Mouse (Mus musculus) G1E-ER4 (cell line): Measurements from ENCODE around the gene Camkv. TPM values are rescaled to one million over a fixed set of nuclear protein-coding genes. Genes with fewer than 3 reads are reported as not detected.

Source experiments
- GATA1 ChIP-seq: IDR thresholded peaks from one replicate; pipeline ENCODE4 v1.8.0; 2012; ENCODE audit warnings: low read length, inconsistent platforms
- polyA plus RNA-seq: library from polyadenylated mRNA; stranded (reverse); fragments of >175 nt; gene quantifications from 2 replicates; pipeline ENCODE4 v1.2.3, GENCODE M21; 2012

Camkv gene
- polyA plus RNA-seq, 1 experiment = not detected

DNA sequence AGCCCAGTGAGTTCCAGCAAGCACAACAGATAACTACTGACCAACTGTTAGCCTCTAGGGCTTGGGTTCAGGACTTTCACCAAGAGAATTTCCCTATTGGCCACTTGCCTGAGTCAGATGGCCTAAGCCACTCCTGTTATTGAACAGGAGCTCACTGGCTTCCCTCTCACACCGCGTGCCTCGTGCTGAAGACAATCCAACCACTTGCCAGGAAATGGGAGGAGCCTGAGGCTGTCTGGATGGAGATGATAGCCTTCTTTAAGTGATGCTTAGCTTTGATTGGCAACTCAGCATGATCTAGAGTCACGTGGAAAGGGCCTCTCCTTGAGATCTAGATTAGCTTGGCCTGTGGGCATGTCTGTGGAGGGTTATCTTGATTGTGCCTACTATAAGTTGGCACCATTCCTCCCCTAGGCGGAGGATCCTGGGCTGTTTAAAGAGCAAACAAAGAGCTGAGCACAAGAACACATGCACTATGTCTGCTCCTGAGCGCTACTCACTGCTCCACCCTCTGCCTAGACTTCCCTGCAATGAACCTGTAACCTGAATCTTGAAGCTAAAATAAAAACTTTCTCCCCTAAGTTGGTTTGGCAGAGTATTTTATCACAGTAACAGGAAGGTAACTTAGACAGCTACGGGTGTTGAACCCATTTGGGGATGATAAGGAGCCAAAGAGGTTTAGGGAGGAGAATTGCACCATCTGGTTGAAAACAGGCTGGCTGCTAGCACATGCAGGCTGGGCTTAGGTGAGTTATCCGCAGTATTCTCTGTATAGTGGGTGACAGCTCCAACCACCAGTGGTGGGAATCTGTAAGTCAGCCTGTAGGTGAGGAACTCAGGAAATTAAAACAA, 36.4 kb downstream of the Camkv start:
- TF ChIP-seq GATA1 = peak; percentile 95

DNA sequence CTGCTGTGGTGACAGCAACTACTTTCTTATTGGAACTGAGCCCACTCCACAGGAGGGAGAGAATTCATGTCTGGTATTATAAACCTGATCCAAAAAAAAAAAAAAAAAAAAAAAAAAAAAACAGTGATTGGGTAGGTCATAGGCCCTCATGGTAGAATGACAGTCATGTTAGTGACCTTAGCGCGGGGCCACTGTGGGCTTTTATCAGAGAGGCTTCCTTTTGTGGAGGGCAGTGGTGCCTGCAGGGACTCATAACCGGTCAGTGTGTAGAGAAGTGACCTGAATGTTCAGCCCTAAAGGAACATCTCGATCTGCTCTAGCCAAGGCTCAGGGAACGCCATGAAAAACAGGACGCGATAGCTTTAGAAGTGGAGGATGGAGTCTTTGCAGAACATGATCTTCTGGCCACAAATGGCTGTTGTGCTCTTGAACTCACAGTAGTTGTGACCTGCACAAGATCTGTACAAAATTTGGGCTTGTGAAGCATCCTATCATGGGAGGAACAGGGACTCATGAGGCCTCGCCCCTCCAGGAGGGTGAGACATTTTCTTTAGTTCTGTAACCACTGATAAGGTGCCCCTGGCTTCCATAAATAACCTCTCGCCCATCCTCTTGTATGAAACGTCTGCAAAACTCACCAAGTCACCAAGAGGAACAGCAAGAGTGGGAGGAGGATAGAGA, 39.2 kb downstream of the Camkv start:
- no peak for TF ChIP-seq GATA1

DNA sequence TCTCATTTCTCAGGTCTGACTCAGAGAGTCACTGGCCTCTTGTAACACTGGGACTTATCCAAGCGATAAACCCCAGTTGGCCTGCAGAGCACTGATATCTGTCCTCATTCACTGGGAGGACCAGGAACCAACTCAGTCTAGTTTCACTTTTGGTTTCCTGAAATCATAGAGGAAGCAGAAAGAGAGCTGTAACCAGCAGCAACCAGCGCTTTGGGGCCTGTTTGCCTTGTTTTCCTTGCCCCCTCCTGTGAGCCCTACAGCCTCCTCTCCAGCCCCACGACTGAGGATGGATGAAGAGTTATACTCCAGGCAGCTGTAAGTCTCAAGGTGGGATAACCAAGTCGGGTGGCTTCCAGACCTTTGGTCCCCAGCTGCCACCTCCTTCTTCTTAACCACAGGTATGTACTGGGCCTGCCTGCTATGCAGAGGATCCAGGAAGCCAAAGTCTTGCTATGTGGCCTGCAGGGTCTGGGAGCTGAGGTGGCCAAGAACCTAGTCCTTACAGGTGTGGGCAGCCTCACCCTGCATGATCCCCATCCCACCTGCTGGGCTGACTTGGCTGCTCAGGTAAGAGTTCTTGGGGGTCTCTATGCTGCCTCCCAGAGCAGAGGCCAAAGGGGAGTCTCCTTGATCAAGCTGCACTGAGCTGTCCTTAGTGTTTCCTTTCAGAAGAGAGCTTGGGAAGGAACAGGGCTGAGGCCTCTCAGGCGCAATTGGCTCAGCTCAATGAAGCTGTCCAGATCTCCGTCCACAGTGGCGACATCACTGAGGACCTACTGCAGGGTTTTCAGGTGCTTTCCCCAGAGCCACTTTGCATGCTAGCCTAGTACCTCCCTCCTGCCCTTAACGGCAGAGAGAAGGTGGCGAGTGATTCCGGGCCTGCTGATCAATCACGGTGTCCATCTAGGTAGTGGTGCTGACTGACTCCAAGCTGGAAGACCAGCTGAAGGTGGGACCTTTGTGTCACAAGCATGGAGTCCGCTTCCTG, 40.2 kb downstream of the Camkv start, which contains the start of gene Uba7:
TSS of gene Uba7 (plus strand) at position 107 of the 988 bp plus-strand sequence.
- peak; percentile 71 for TF ChIP-seq GATA1

DNA sequence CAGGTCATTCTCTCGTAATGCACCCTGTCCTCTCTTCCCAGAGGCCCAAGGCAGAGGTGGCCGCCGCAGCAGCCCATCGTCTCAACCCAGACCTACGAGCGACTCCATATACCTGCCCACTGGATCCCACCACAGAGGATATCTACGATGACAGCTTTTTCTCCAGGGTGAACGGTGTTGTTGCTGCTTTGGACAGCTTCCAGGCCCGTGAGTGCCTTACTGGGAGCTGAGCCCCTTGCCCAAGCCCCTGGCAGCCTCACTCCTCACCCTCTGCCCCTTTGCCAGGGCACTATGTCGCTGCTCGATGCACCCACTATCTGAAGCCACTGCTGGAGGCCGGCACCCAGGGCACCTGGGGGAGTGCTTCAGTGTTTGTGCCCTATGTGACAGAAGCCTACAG, 43.3 kb downstream of the Camkv start:
- no peak for TF ChIP-seq GATA1

DNA sequence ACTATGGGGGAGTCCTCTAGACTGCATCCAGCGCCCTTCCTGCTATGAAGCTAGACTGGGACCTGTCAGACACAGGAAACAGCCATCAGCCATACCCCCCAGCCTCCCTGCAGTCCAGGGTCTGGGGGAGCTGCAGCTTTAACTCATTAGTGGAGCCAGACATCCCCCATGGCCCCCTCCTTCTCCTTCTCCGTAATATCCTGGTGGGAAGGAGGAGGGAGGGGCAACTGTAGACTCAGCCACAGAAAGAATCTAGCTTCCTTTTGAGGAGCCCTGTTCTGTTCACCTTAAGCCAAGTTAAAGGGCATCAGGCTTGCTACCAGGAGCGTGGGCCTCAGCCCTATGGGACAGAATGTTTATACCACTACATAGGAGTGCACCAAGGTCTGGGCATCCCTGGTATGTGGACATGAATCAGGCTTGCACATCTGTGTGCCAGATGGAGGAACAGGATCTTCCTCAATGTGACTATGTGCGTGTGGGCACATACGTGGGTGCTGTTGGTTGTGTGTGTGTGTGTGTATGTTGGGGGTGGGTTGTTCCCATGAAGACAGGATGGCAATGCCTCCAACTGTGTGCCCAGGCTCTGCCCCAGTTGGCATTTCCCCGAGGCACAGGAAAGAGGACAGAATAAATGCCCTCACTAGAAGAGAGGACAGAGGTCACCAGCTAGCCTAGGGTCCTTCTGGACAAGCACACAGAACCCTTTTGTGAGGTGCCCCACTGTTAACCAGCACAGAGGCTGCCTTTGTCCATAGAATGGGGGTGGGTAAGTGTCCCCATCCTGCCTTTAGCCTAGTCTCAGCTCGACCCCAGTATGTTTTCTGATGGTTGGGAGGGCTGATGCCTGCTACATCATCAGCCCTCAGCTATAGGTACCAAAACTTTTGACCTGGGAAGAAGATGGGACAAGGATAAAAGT, 46.5 kb downstream of the Camkv start:
- no peak for TF ChIP-seq GATA1

DNA sequence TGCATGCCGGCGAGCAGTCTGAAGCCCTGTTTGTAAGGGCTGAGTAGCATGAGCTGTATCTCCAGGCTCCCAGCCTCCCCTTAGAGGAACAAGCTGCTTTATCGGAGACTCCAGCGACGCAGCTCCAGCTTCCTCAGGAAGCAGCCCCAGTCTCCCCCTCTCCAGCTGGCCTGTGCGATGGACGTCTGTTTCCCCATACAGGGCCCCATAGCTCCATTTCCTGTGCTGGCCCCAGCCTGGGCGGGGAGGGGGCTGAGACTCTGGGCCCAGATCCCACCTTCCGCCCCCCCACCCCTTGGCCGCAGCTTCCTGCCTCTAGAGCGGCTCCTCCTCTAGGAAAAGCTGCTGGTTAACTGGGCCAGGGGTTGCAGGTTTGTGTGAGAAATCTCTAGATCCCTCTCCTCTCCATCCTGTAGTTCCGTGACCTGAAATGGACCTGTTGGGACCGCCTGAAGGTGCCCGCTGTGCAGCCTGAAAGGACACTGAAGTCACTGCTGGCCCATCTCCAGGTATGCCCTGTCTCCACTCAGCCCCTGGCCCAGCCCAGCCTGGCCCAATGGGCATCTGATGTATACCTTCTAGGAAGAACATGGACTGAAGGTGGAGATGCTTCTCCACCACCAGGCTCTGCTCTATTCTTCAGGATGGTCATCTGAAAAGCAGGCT, 47.3 kb downstream of the Camkv start, which contains the start of gene Gm20661:
TSS of gene Gm20661 (plus strand) at position 378 of the 666 bp plus-strand sequence.
- TF ChIP-seq GATA1 = peak; percentile 54

DNA sequence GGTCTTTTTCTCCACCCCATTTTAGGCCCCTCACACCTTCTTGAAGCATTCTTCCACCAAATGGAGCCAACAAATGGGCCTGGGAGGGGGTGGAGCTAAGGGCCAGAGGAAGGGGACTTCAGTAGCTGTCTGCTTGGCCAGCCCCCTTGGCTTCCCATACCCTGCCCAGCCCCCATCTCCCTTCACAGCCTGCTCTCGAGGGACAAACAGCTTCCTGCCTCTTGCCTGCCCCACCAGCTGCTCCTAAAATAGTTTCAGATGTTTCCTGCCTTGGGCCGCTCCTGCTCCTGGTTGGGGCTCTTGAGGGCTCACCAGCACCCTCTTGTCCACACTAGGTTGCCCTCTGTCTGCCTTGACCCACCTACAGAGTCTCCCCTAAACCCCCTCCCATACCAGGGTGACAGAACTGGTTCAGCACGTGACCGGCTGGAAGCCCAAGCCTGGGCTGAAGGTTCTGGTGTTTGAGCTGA, 48.0 kb downstream of the Camkv start:
- no peak for TF ChIP-seq GATA1

DNA sequence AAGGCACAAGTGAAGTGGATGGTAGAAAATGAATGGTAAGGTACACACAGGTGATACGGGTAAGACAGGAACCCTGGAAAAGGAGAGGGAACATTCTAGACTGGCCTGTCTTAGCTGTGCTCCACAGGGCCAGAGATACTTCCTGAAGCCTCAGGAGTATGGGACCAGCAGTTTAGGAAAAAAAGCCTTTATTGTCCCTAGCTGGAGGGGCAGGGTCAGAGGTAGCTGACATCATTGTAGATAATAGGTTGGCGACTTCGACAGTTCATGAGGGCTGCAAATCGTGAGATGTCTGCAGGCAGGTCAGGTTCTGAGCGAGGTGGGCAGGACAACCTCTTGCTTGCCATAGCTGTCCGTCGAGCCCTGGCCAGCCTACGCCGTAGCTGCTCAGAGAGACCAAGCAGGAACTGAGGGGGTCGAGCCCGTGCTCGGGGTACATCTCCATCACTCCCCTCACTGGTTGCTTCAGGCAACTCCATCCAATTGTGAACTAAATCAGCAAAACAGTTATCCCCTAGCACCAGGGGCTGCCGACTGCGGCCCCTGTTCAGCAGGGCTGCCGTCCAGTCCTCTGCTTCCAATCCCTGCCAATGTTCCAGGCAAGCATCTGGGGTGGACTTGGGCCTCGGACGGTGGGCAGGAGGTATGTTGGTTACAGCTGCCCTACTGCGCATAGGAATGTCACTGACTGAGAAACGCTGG, 48.7 kb downstream of the Camkv start:
- TF ChIP-seq GATA1 = no peak

DNA sequence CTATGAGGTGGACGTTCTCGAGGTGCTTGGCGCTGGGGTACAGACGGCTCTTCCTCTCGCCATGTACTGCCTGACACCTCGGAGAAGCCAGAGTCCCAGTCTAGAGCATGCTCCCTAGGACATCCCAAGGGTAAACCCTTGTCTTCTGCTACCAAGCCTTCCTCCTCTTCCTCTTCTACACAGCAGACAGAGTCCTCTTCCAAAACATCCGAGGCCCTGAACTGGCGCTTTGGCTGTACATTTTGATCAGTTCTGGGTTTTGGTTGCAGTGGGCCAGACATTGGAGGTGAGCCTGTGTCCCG, 49.2 kb downstream of the Camkv start:
- no peak for TF ChIP-seq GATA1

DNA sequence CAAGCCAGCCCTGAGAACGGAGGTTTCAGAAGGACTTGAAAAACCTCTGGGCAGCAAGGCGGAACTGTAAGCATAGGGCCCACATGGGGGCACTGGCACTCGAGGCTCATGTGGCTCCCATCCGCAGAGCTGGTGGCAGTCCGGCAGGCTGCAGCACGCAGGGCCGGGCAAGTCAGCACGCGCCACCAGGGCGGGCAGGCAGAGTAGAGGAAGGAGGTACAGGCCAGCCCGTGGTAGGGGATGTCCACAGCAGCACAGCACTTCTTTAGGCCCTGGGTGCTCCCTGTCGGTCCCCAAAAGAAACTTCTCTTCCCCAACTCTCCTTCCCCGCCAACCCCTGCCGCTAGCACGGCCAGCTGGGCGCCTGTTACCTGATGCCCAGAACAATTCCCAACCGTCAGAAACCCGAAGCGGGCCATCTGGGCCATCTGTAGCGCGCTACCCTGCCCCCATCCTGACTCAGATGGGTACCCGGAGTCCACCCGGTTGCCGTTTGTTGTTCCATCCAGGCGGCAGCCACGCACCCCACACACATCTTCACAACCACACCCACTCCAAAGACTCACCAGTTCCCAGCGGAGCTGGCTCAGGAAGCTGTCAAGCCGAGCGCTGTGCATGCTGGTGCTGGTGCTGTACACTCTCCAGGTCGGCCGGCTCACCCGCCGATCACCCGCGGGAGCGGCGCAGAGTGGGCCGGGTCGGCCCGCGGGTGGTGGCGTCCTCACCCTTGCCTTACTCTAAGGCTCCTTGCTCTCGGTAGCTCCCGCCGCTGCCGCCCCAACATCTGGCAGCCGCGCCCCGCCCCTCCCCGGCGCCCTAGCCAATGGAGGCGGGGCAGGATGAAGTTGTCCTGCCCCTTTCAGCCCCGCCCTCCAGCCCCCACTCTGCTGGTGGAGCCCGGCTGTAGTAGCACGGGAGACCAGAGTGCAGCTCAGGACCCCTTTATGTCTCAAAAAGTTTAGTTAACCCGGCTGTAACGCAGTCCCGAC, 50.0 kb downstream of the Camkv start, which contains the start of gene Inka1:
TSS of gene Inka1 (minus strand) at position 749 of the 989 bp plus-strand sequence.
- no peak for TF ChIP-seq GATA1

DNA sequence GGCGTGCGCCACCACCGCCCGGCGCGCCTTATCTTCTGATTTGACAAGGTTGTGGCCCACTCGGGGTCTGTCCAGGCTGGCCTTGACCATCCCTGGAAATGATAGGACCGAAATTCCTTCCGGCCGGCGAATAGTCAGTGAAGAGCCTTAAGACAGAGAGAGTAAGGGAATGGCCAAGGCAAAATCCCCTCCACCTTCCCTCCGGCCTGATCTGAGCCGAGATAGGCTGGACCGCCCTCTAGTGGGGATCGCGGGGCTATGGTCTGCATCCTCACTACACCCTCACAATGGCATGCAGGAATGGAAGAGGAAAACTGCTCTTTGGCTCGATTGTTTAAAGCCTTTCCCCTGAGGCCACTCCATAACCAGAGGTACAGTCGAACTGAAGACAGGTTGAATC, 50.9 kb downstream of the Camkv start:
- no peak for TF ChIP-seq GATA1

DNA sequence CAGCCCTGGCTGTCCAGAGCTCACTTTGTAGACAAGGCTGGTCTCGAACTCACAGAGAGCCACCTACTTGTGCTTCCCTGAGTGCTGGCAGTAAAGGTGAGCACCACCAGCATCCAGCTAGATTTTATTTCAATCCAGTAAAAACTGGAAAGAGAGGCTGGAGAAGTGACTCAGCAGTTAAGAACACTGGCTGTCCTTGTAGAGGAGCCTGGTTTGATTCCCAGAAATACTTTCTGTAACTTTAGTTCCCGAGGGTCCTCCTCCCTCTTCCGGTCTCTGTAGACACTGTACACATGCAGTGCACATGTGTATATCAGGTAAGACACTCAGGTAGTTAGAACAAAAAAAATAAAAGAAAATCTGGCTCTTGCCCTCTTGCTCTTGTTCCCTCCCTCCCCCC, 52.5 kb downstream of the Camkv start:
- TF ChIP-seq GATA1 = no peak
